Mouse (Mus musculus): Measurements from ENCODE around the gene Maats1.

Gene Maats1

GRCm38 (mm10) chr16:38348217-38348761 is 6.3 kb upstream of the Maats1 start:
- no peak for DNase-seq (ENCODE audit: low read depth, low spot score)

GRCm38 (mm10) chr16:38347588-38347987 is 5.6 kb upstream of the Maats1 start:
- peak; percentile 46 for DNase-seq (ENCODE audit: low read depth, low spot score)

- DNase-seq (ENCODE audit: low read depth, low spot score), result peak; percentile 99
Observed at GRCm38 (mm10) chr16:38346529-38347325, 4.8 kb upstream of the Maats1 start, which contains the start of the genes Cox17 and Gm21987. Gene Cox17, plus strand, starts transcription at chr16:38346991. Gene Gm21987, plus strand, starts transcription at chr16:38347040.

- peak; percentile 89 for DNase-seq (ENCODE audit: low read depth, low spot score)
Observed at GRCm38 (mm10) chr16:38344941-38345725, 3.2 kb upstream of the Maats1 start.

GRCm38 (mm10) chr16:38338077-38338476 is 3.9 kb downstream of the Maats1 start:
- peak; percentile 28 for DNase-seq (ENCODE audit: low read depth, low spot score)

GRCm38 (mm10) chr16:38334431-38334830 is 7.5 kb downstream of the Maats1 start:
- DNase-seq (ENCODE audit: low read depth, low spot score), result no peak

GRCm38 (mm10) chr16:38329340-38329739 is 12.6 kb downstream of the Maats1 start:
- no peak for DNase-seq (ENCODE audit: low read depth, low spot score)

GRCm38 (mm10) chr16:38326778-38327397 is 15.1 kb downstream of the Maats1 start:
- no peak for DNase-seq (ENCODE audit: low read depth, low spot score)

- DNase-seq (ENCODE audit: low read depth, low spot score), result no peak
Observed at GRCm38 (mm10) chr16:38324311-38324710, 17.6 kb downstream of the Maats1 start.

GRCm38 (mm10) chr16:38321452-38321935 is 20.4 kb downstream of the Maats1 start:
- peak; percentile 32 for DNase-seq (ENCODE audit: low read depth, low spot score)

- no peak for DNase-seq (ENCODE audit: low read depth, low spot score)
Observed at GRCm38 (mm10) chr16:38319087-38319486, 22.9 kb downstream of the Maats1 start.

- DNase-seq (ENCODE audit: low read depth, low spot score), result peak; percentile 67
Observed at GRCm38 (mm10) chr16:38318492-38318891, 23.5 kb downstream of the Maats1 start.

- DNase-seq (ENCODE audit: low read depth, low spot score), result no peak
Observed at GRCm38 (mm10) chr16:38308195-38308594, 33.7 kb downstream of the Maats1 start.

GRCm38 (mm10) chr16:38307651-38308050 is 34.3 kb downstream of the Maats1 start:
- DNase-seq (ENCODE audit: low read depth, low spot score), result no peak

GRCm38 (mm10) chr16:38307221-38307605 is 34.7 kb downstream of the Maats1 start:
- no peak for DNase-seq (ENCODE audit: low read depth, low spot score)

- DNase-seq (ENCODE audit: low read depth, low spot score), result no peak
Observed at GRCm38 (mm10) chr16:38306571-38307220, 35.2 kb downstream of the Maats1 start.

GRCm38 (mm10) chr16:38304460-38305194 is 37.3 kb downstream of the Maats1 start:
- no peak for DNase-seq (ENCODE audit: low read depth, low spot score)

- no peak for DNase-seq (ENCODE audit: low read depth, low spot score)
Observed at GRCm38 (mm10) chr16:38302367-38302766, 39.6 kb downstream of the Maats1 start.

- DNase-seq (ENCODE audit: low read depth, low spot score), result no peak
Observed at GRCm38 (mm10) chr16:38298410-38298809, 43.5 kb downstream of the Maats1 start.

GRCm38 (mm10) chr16:38295349-38295930 is 46.5 kb downstream of the Maats1 start:
- peak; percentile 73 for DNase-seq (ENCODE audit: low read depth, low spot score)

All from 3T3-L1 (cell line).